Mouse (Mus musculus): ENCODE measurements around the gene Astn2. TPM values are rescaled to one million over a fixed set of nuclear protein-coding genes. Genes with fewer than 3 reads are reported as not detected.

Astn2 gene
- polyA plus RNA-seq, 1 experiment from 2014 or later: 0.14 TPM

DNA sequence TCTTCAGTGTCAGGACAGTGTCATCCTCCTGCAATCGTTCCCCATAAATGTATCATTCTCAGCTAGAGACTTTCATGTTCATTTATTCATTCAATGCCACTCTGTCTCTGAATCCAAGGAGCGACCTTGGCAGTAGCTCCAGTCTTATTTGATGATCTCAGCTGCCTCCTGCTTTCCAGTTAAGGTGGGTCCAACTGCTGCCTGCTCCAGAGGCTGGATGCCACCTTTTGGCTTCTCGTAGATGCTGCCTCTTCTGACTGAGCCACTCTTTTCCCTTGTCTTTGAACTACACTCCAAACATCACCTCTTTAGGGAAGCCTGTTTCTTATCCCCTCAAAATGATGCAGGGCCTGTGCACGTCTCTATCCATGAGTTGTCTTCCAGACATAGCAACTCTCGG is 1002.1 kb downstream of the Astn2 start:
- H3K4me3 ChIP-seq (ENCODE audit: low read length): no peak overlapping the region
- no peak overlapping the region for H3K4me2 ChIP-seq (ENCODE audit: low read depth, low read length)
- no peaks in the 10 kb centered on the region for H3K27me3 ChIP-seq (ENCODE audit: control insufficient read depth, insufficient read depth, low read length)
- ATAC-seq (replicated peaks; ENCODE audit: extremely low read depth, insufficient read depth, low FRiP score): no peak
- no peaks in the 10 kb centered on the region for H3K9me3 ChIP-seq (replicated peaks; ENCODE audit: control insufficient read depth, low read length)
- no peak overlapping the region for H3K27ac ChIP-seq (ENCODE audit: low read length)
- H3K9ac ChIP-seq (ENCODE audit: low read length): no peak overlapping the region
- no peaks in the 10 kb centered on the region for H3K4me1 ChIP-seq (ENCODE audit: control insufficient read depth, insufficient read depth, low read length)
- H3K36me3 ChIP-seq (ENCODE audit: control insufficient read depth, insufficient read depth): no peaks in the 10 kb centered on the region
- WGBS: 79% methylated on average over 5 of the region's 5 CpGs

DNA sequence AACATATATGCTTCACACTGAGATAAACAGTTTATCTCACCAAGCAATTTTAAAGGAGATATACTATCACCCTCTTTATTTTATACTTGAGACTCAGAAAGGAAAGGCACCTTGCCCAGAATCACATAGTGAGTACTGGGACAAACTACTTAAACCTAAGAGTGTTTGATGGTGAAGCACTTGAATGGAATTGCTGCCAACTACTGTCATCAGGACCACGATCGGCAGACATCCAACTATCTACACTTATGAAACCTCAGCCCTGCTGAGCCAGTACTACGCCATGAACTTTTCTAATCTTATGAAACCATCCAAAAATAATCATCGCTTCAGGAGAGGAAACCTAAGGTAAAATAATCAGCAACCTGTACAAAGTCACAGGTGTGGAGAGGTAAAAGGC is 1005.0 kb downstream of the Astn2 start:
- H3K27me3 ChIP-seq (ENCODE audit: control insufficient read depth, insufficient read depth, low read length): no peaks in the 10 kb centered on the region
- 56% methylated on average over 4 of the region's 4 CpGs for WGBS
- no peak for ATAC-seq (replicated peaks; ENCODE audit: extremely low read depth, insufficient read depth, low FRiP score)

DNA sequence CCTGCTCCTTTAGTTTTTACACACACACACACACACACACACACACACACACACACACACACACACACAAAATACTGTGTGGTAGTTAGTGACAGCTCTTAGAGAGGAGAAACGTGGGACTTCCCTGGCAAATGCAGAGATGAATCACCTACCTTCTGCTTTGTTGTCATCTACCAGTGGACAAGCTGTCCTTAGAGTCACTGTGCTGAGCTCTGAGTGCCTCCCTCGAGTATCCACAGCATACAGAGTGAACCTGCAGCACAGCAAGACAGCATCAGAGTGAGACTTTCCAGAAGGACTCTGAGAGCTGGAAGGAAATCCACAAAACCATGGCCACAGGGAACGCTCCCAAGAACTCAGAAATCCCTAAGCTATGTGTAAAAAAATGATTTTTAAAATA is 1007.6 kb downstream of the Astn2 start:
- no peak overlapping the region for H3K4me2 ChIP-seq (ENCODE audit: low read depth, low read length)
- H3K9me3 ChIP-seq (replicated peaks; ENCODE audit: control insufficient read depth, low read length): no peaks in the 10 kb centered on the region
- H3K4me1 ChIP-seq (ENCODE audit: control insufficient read depth, insufficient read depth, low read length): no peaks in the 10 kb centered on the region
- H3K27me3 ChIP-seq (ENCODE audit: control insufficient read depth, insufficient read depth, low read length): no peaks in the 10 kb centered on the region
- no peak overlapping the region for H3K9ac ChIP-seq (ENCODE audit: low read length)
- no peaks in the 10 kb centered on the region for H3K36me3 ChIP-seq (ENCODE audit: control insufficient read depth, insufficient read depth)
- WGBS: 55% methylated on average over 3 of the region's 3 CpGs
- no peak overlapping the region for H3K4me3 ChIP-seq (ENCODE audit: low read length)
- ATAC-seq (replicated peaks; ENCODE audit: extremely low read depth, insufficient read depth, low FRiP score): no peak
- H3K27ac ChIP-seq (ENCODE audit: low read length): no peak overlapping the region

More for the DNA sequence above, 1005.0 kb downstream of the Astn2 start:
- Histone ChIP-seq H3K27ac (ENCODE audit: low read length) (no peak overlapping the region), H3K4me3 (ENCODE audit: low read length) (no peak overlapping the region), H3K9me3 (replicated peaks; ENCODE audit: control insufficient read depth, low read length) (no peaks in the 10 kb centered on the region), H3K36me3 (ENCODE audit: control insufficient read depth, insufficient read depth) (no peaks in the 10 kb centered on the region), H3K4me2 (ENCODE audit: low read depth, low read length) (no peak overlapping the region), H3K4me1 (ENCODE audit: control insufficient read depth, insufficient read depth, low read length) (no peaks in the 10 kb centered on the region), H3K9ac (ENCODE audit: low read length) (no peak overlapping the region)

DNA sequence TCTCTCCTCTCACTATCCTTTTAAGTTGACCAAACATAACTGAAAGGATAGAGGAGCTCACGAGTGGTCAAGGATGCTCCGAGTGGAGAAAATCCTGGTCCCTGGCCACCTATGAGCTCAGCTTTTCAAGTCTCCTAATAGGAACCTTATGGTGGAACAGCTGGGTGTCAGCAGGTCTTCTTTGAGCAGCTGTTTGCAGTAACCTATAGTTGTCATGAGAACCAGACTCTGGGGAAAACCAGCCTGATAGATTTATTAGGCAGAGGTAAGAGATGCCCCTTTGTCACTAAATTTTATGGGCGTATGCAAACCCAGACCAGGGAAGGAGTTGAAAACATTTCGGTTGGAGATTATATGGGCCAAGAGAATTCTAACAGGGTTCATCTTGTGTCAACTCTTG is 1013.4 kb downstream of the Astn2 start:
- Histone ChIP-seq H3K9ac (ENCODE audit: low read length) (no peak overlapping the region), H3K27me3 (ENCODE audit: control insufficient read depth, insufficient read depth, low read length) (no peaks in the 10 kb centered on the region), H3K27ac (ENCODE audit: low read length) (no peak overlapping the region), H3K4me2 (ENCODE audit: low read depth, low read length) (no peak overlapping the region), H3K9me3 (replicated peaks; ENCODE audit: control insufficient read depth, low read length) (no peaks in the 10 kb centered on the region), H3K36me3 (ENCODE audit: control insufficient read depth, insufficient read depth) (no peaks in the 10 kb centered on the region), H3K4me3 (ENCODE audit: low read length) (no peak overlapping the region), H3K4me1 (ENCODE audit: control insufficient read depth, insufficient read depth, low read length) (no peaks in the 10 kb centered on the region)
- WGBS: 70% methylated on average over 4 of the region's 4 CpGs
- no peak for ATAC-seq (replicated peaks; ENCODE audit: extremely low read depth, insufficient read depth, low FRiP score)

DNA sequence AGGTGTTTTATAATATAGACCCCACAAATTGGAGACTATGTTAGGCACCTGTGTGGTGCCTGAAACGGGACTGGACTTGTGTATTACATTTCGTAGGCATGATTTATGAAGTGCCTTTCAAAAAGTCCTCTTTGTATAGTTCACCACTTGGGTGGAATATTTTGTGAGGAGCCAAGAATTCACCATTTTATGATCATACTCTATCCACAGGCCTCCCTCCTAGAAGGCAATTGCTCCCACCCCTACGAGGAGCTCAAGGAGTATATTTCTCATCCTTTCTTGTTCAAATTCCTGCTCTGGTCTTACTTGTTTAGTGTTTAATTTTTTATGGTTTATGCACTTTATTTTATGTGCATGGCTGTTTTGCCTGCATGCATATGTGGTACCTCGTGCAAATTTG is 1021.3 kb downstream of the Astn2 start:
- WGBS: 75% methylated on average over 4 of the region's 4 CpGs
- Histone ChIP-seq H3K4me3 (ENCODE audit: low read length) (no peak overlapping the region), H3K27me3 (ENCODE audit: control insufficient read depth, insufficient read depth, low read length) (no peaks in the 10 kb centered on the region), H3K9ac (ENCODE audit: low read length) (no peak overlapping the region), H3K4me1 (ENCODE audit: control insufficient read depth, insufficient read depth, low read length) (no peaks in the 10 kb centered on the region), H3K4me2 (ENCODE audit: low read depth, low read length) (no peak overlapping the region), H3K9me3 (replicated peaks; ENCODE audit: control insufficient read depth, low read length) (no peaks in the 10 kb centered on the region), H3K36me3 (ENCODE audit: control insufficient read depth, insufficient read depth) (no peaks in the 10 kb centered on the region), H3K27ac (ENCODE audit: low read length) (no peak overlapping the region)
- no peak for ATAC-seq (replicated peaks; ENCODE audit: extremely low read depth, insufficient read depth, low FRiP score)

DNA sequence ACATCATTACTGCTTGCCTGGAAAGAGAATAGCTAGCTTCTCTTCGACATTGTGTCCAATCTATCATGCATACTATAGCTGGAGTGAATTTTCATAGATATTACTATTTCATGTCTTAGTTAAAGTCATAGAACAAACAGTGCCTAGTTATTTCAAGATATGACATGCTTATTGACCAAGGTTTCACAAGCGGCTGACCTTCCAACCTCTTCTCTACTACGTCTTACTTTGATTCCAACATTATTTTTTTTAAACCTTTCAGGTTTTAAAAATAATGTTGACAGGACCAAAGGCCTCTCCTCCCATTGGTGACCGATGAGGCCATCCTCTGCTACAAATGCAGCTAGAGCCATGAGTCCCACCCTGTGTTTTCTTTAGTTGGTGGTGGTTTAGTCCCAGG is 1025.0 kb downstream of the Astn2 start:
- Histone ChIP-seq H3K9ac (ENCODE audit: low read length) (no peak overlapping the region), H3K27ac (ENCODE audit: low read length) (no peak overlapping the region), H3K4me1 (ENCODE audit: control insufficient read depth, insufficient read depth, low read length) (no peaks in the 10 kb centered on the region), H3K27me3 (ENCODE audit: control insufficient read depth, insufficient read depth, low read length) (no peaks in the 10 kb centered on the region), H3K9me3 (replicated peaks; ENCODE audit: control insufficient read depth, low read length) (no peaks in the 10 kb centered on the region), H3K4me2 (ENCODE audit: low read depth, low read length) (no peak overlapping the region), H3K4me3 (ENCODE audit: low read length) (no peak overlapping the region), H3K36me3 (ENCODE audit: control insufficient read depth, insufficient read depth) (no peaks in the 10 kb centered on the region)
- WGBS: 81% methylated on average over 4 of the region's 4 CpGs
- ATAC-seq (replicated peaks; ENCODE audit: extremely low read depth, insufficient read depth, low FRiP score): no peak

DNA sequence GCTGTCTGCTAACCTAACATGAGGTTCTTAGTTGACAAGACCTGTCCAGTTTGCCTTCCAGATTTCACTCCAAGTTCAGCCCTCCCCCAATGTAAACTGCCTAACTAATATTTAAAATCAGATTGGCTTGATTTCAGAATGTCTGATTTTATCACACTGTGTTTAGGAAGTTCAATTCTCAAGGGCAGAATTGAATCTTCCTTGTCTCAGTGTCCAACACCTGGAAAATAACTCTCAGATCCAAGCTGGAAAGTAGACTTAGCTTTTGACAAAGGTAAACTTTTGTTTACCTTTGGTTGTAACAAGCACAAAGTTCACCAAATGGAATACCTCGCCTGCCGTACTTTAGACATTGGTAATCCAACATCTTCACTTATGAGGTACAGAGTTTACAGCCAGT is 1027.8 kb downstream of the Astn2 start:
- 86% methylated on average over 2 of the region's 2 CpGs for WGBS
- no peak for ATAC-seq (replicated peaks; ENCODE audit: extremely low read depth, insufficient read depth, low FRiP score)
- no peaks in the 10 kb centered on the region for H3K27me3 ChIP-seq (ENCODE audit: control insufficient read depth, insufficient read depth, low read length)
- no peak overlapping the region for H3K9ac ChIP-seq (ENCODE audit: low read length)
- no peak overlapping the region for H3K4me3 ChIP-seq (ENCODE audit: low read length)
- no peaks in the 10 kb centered on the region for H3K36me3 ChIP-seq (ENCODE audit: control insufficient read depth, insufficient read depth)
- no peaks in the 10 kb centered on the region for H3K9me3 ChIP-seq (replicated peaks; ENCODE audit: control insufficient read depth, low read length)
- no peak overlapping the region for H3K4me2 ChIP-seq (ENCODE audit: low read depth, low read length)
- H3K4me1 ChIP-seq (ENCODE audit: control insufficient read depth, insufficient read depth, low read length): no peaks in the 10 kb centered on the region
- no peak overlapping the region for H3K27ac ChIP-seq (ENCODE audit: low read length)

DNA sequence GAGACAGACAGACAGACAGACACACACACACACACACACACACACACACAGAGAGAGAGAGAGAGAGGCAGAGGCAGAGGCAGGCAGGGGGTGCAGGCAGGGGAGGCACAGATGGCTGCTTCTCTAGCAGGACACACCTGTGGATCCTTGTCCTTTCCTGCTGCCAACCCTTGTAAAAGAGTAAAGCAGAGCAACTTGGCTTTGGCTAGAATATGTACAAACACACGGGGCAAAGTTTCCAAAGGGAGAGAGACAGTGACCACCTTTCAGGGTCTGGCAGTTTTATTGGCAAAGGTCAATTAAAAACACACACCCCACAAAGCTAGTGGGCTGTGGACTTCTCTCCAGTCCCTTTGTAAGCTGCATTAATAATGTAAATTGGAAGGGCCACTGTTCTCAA is 1030.6 kb downstream of the Astn2 start:
- 70% methylated on average over 1 of the region's 1 CpGs for WGBS
- H3K4me1 ChIP-seq (ENCODE audit: control insufficient read depth, insufficient read depth, low read length): no peaks in the 10 kb centered on the region
- ATAC-seq (replicated peaks; ENCODE audit: extremely low read depth, insufficient read depth, low FRiP score): no peak

DNA sequence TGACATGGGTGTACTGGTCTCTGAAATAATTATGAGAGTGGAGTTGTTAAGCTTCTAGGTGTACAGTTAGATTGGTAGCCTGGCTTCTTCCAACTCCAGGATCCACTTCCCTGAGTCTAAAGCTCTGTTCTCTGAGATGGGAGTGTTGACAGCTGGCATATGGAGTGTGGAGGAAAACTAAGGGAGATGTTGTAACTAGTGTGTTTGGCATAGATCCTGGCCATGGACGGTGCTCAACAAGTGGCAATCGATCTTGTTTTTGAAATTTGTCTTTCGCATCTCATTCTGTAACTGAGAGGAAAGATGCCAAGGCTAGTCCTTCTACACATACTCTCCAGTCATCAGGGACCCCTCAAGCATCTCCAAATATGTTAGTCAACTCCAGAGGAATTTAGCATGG is 1031.7 kb downstream of the Astn2 start:
- Histone ChIP-seq H3K36me3 (ENCODE audit: control insufficient read depth, insufficient read depth) (no peaks in the 10 kb centered on the region), H3K4me2 (ENCODE audit: low read depth, low read length) (no peak overlapping the region), H3K27me3 (ENCODE audit: control insufficient read depth, insufficient read depth, low read length) (no peaks in the 10 kb centered on the region), H3K4me3 (ENCODE audit: low read length) (no peak overlapping the region), H3K4me1 (ENCODE audit: control insufficient read depth, insufficient read depth, low read length) (no peaks in the 10 kb centered on the region), H3K9me3 (replicated peaks; ENCODE audit: control insufficient read depth, low read length) (no peaks in the 10 kb centered on the region; the same call in 1 of the 2 replicates), H3K9ac (ENCODE audit: low read length) (no peak overlapping the region), H3K27ac (ENCODE audit: low read length) (no peak overlapping the region)
- ATAC-seq (replicated peaks; ENCODE audit: extremely low read depth, insufficient read depth, low FRiP score): no peak
- 63% methylated on average over 3 of the region's 3 CpGs for whole genome bisulfite sequencing

More for the DNA sequence above, 1030.6 kb downstream of the Astn2 start:
- no peaks in the 10 kb centered on the region for H3K27me3 ChIP-seq (ENCODE audit: control insufficient read depth, insufficient read depth, low read length)
- no peak overlapping the region for H3K4me3 ChIP-seq (ENCODE audit: low read length)
- no peak overlapping the region for H3K9ac ChIP-seq (ENCODE audit: low read length)
- H3K4me2 ChIP-seq (ENCODE audit: low read depth, low read length): no peak overlapping the region
- no peaks in the 10 kb centered on the region for H3K36me3 ChIP-seq (ENCODE audit: control insufficient read depth, insufficient read depth)
- H3K27ac ChIP-seq (ENCODE audit: low read length): no peak overlapping the region
- H3K9me3 ChIP-seq (replicated peaks; ENCODE audit: control insufficient read depth, low read length): no peaks in the 10 kb centered on the region; the same call in 1 of the 2 replicates

DNA sequence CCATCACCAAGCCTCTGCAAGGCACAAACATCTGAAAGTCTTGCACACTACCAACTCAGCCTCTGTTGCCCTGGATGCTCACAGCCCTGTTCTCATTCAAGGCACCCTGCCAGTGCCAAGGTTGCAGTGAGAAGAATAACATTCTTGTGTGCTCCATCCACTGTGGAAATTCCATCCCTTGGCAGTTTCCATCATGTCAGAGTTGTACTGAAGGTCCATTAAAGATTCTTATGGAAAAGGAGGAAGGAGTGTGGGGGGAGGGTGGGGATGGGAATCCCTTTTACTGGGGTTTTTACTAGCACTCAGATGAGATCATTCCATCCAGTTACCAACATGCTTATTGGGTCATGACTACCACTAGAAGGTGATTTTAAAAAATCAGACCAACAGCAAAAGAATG is 1037.3 kb downstream of the Astn2 start:
- no peaks in the 10 kb centered on the region for H3K36me3 ChIP-seq (ENCODE audit: control insufficient read depth, insufficient read depth)
- no peak overlapping the region for H3K4me3 ChIP-seq (ENCODE audit: low read length)
- H3K27ac ChIP-seq (ENCODE audit: low read length): no peak overlapping the region
- no peak for ATAC-seq (replicated peaks; ENCODE audit: extremely low read depth, insufficient read depth, low FRiP score)
- no peak overlapping the region for H3K4me2 ChIP-seq (ENCODE audit: low read depth, low read length)
- no peaks in the 10 kb centered on the region for H3K27me3 ChIP-seq (ENCODE audit: control insufficient read depth, insufficient read depth, low read length)
- no peaks in the 10 kb centered on the region; the same call in 1 of the 2 replicates for H3K9me3 ChIP-seq (replicated peaks; ENCODE audit: control insufficient read depth, low read length)
- H3K4me1 ChIP-seq (ENCODE audit: control insufficient read depth, insufficient read depth, low read length): no peaks in the 10 kb centered on the region
- no peak overlapping the region for H3K9ac ChIP-seq (ENCODE audit: low read length)
